Mouse (Mus musculus) limb, embryonic 11.5 days (tissue): ENCODE measurements at regions not wholly inside any gene's neighbourhood (a gene's known extent, or its start where the extent isn't known, plus 50 kb on each side); places are given as distances from the start of the nearest gene placed in this dataset.

Experiments used
- ATAC-seq: fragments of 200-750 bp; cut with Nextera tagmentation; 2 replicates; pipeline ENCODE4 v1.8.0; 2017; ENCODE audit warnings: low read depth; ENCODE audit not compliant: insufficient number of reproducible peaks, low FRiP score, low TSS enrichment
- DNase-seq: peaks from one replicate; pipeline ENCODE4 v3.0.0-alpha.2; 2015; ENCODE audit warnings: low spot score
- H3K27ac ChIP-seq: fragments of 300-500 bp; sonication (generic); replicated peaks from 2 replicates; pipeline ENCODE4 v1.5.1; 2014; ENCODE audit warnings: low read depth, mild to moderate bottlenecking, low read length
- H3K27me3 ChIP-seq: fragments of 300-500 bp; sonication (generic); 2 replicates; pipeline ENCODE4 v1.6.1; 2014; ENCODE audit warnings: mild to moderate bottlenecking, low read length, mixed read lengths; ENCODE audit not compliant: control insufficient read depth, insufficient read depth
- H3K36me3 ChIP-seq: fragments of 300-500 bp; sonication (generic); 2 replicates; pipeline ENCODE4 v1.6.1; 2014; ENCODE audit warnings: mild to moderate bottlenecking, low read length, moderate library complexity, mixed read lengths; ENCODE audit not compliant: control insufficient read depth, insufficient read depth
- H3K4me1 ChIP-seq: fragments of 300-500 bp; sonication (generic); 2 replicates; pipeline ENCODE4 v1.6.1; 2014; ENCODE audit warnings: low read length, mixed read lengths; ENCODE audit not compliant: control insufficient read depth, insufficient read depth
- H3K4me2 ChIP-seq: fragments of 300-500 bp; sonication (generic); 2 replicates; pipeline ENCODE4 v1.6.1; 2014; ENCODE audit warnings: low read depth, mild to moderate bottlenecking, moderate library complexity; ENCODE audit not compliant: severe bottlenecking
- H3K4me3 ChIP-seq: fragments of 300-500 bp; sonication (generic); 2 replicates; pipeline ENCODE4 v1.5.1; 2014; ENCODE audit warnings: low read depth, low read length
- H3K9ac ChIP-seq: fragments of 300-500 bp; sonication (generic); 2 replicates; pipeline ENCODE4 v1.6.1; 2014; ENCODE audit warnings: mild to moderate bottlenecking, low read length
- H3K9me3 ChIP-seq: fragments of 300-500 bp; sonication (generic); 2 replicates; pipeline ENCODE4 v1.6.1; 2016; ENCODE audit warnings: low read length; ENCODE audit not compliant: control insufficient read depth
- WGBS: fragments of 180-500 bp; shearing (Covaris S2); extraction: QIAGEN DNeasy Blood & Tissue Kit; methylation state at CpG from one replicate; pipeline ENCODE4 v1.1.7; 2014; 5-methylcytosine and 5-hydroxymethylcytosine counted together

GRCm38 (mm10) chr1:186572651-186573050 lies 133.1 kb downstream of the Tgfb2 start:
- H3K9me3 ChIP-seq = no peaks in the 10 kb centered on the region

GRCm38 (mm10) chr1:186572092-186572491 lies 133.7 kb downstream of the Tgfb2 start:
- Histone ChIP-seq H3K4me2 (no peak overlapping the region), H3K9me3 (no peaks in the 10 kb centered on the region), H3K27me3 (no peaks in the 10 kb centered on the region), H3K4me3 (no peak overlapping the region), H3K9ac (no peak overlapping the region), H3K4me1 (no peaks in the 10 kb centered on the region), H3K27ac (no peak overlapping the region), H3K36me3 (no peaks in the 10 kb centered on the region)
- DNase-seq (no peak), ATAC-seq (no peak)
- 71% methylated on average over 4 of the region's 4 CpGs for WGBS

More at GRCm38 (mm10) chr1:186572651-186573050, 133.1 kb downstream of the Tgfb2 start:
- WGBS = 88% methylated on average over 8 of the region's 8 CpGs
- no peak overlapping the region for H3K4me2 ChIP-seq
- no peak for ATAC-seq
- H3K4me1 ChIP-seq = no peaks in the 10 kb centered on the region
- no peaks in the 10 kb centered on the region for H3K36me3 ChIP-seq
- DNase-seq = no peak
- H3K27me3 ChIP-seq = no peaks in the 10 kb centered on the region
- H3K27ac ChIP-seq = no peak overlapping the region
- H3K9ac ChIP-seq = no peak overlapping the region
- H3K4me3 ChIP-seq = no peak overlapping the region

GRCm38 (mm10) chr1:186568496-186568895 lies 137.3 kb downstream of the Tgfb2 start:
- H3K27me3 ChIP-seq = no peaks in the 10 kb centered on the region
- no peak for ATAC-seq
- H3K4me3 ChIP-seq = no peak overlapping the region
- no peak overlapping the region for H3K9ac ChIP-seq
- WGBS = 89% methylated on average over 4 of the region's 4 CpGs
- no peaks in the 10 kb centered on the region for H3K4me1 ChIP-seq
- H3K27ac ChIP-seq = no peak overlapping the region
- H3K36me3 ChIP-seq = no peaks in the 10 kb centered on the region
- H3K9me3 ChIP-seq = no peaks in the 10 kb centered on the region
- no peak overlapping the region for H3K4me2 ChIP-seq
- DNase-seq = no peak

GRCm38 (mm10) chr1:186568076-186568475 lies 137.7 kb downstream of the Tgfb2 start:
- Histone ChIP-seq H3K9me3 (no peaks in the 10 kb centered on the region), H3K9ac (no peak overlapping the region), H3K4me1 (no peaks in the 10 kb centered on the region), H3K4me3 (no peak overlapping the region), H3K36me3 (no peaks in the 10 kb centered on the region), H3K27ac (no peak overlapping the region), H3K27me3 (no peaks in the 10 kb centered on the region), H3K4me2 (no peak overlapping the region)
- DNase-seq = no peak
- WGBS = 78% methylated on average over 6 of the region's 6 CpGs
- no peak for ATAC-seq

GRCm38 (mm10) chr1:186567136-186567826 lies 138.5 kb downstream of the Tgfb2 start:
- Histone ChIP-seq H3K27ac (no peak overlapping the region), H3K4me2 (no peak overlapping the region), H3K36me3 (no peaks in the 10 kb centered on the region), H3K4me1 (no peaks in the 10 kb centered on the region), H3K9ac (no peak overlapping the region), H3K9me3 (no peaks in the 10 kb centered on the region), H3K4me3 (no peak overlapping the region), H3K27me3 (no peaks in the 10 kb centered on the region)
- no peak for ATAC-seq
- WGBS = 37% methylated on average over 15 of the region's 15 CpGs
- DNase-seq = no peak

GRCm38 (mm10) chr1:186562027-186562426 lies 143.8 kb downstream of the Tgfb2 start:
- Histone ChIP-seq H3K9me3 (no peaks in the 10 kb centered on the region), H3K36me3 (no peaks in the 10 kb centered on the region), H3K27me3 (no peaks in the 10 kb centered on the region), H3K4me1 (no peaks in the 10 kb centered on the region), H3K4me3 (no peak overlapping the region), H3K9ac (no peak overlapping the region), H3K27ac (no peak overlapping the region), H3K4me2 (no peak overlapping the region)
- no peak for ATAC-seq
- WGBS = 84% methylated on average over 3 of the region's 3 CpGs
- no peak for DNase-seq

GRCm38 (mm10) chr1:186555441-186555975 lies 150.3 kb downstream of the Tgfb2 start:
- 50% methylated on average over 6 of the region's 6 CpGs for WGBS
- Histone ChIP-seq H3K4me1 (no peaks in the 10 kb centered on the region), H3K9ac (no peak overlapping the region), H3K36me3 (no peaks in the 10 kb centered on the region), H3K9me3 (no peaks in the 10 kb centered on the region), H3K27ac (no peak overlapping the region), H3K27me3 (no peaks in the 10 kb centered on the region), H3K4me3 (no peak overlapping the region), H3K4me2 (no peak overlapping the region)
- DNase-seq = no peak
- no peak for ATAC-seq

GRCm38 (mm10) chr1:186554520-186555010 lies 151.2 kb downstream of the Tgfb2 start:
- H3K4me3 ChIP-seq = no peak overlapping the region
- no peaks in the 10 kb centered on the region for H3K36me3 ChIP-seq
- no peaks in the 10 kb centered on the region for H3K4me1 ChIP-seq
- no peaks in the 10 kb centered on the region for H3K27me3 ChIP-seq
- DNase-seq (no peak), ATAC-seq (no peak)
- WGBS = 65% methylated on average over 7 of the region's 7 CpGs
- no peaks in the 10 kb centered on the region for H3K9me3 ChIP-seq
- H3K4me2 ChIP-seq = no peak overlapping the region
- no peak overlapping the region for H3K9ac ChIP-seq
- no peak overlapping the region for H3K27ac ChIP-seq
